Mouse (Mus musculus): ENCODE measurements around the gene Cd180. TPM values are rescaled to one million over a fixed set of nuclear protein-coding genes. Genes with fewer than 3 reads are reported as not detected.
A peak's percentile ranks its signal among the peaks of the same experiment; 100 is the strongest.
"Not testable (repeated sequence)": the region's sequence is repeated elsewhere in the genome, so short reads cannot be mapped to it uniquely, and the experiment has no call there.

The Cd180 gene
- total RNA-seq, 2 experiments from 2014 or later: 1.8 to 1.9 TPM

GRCm38 (mm10) chr13:102674083-102674482 lies 19.3 kb upstream of the Cd180 start:
- DNase-seq (ENCODE audit: low spot score in 2 of 2): no peak

GRCm38 (mm10) chr13:102677602-102678001 lies 15.8 kb upstream of the Cd180 start:
- not testable (repeated sequence) for DNase-seq (ENCODE audit: low spot score in 2 of 2)

- peak; percentile 25 to 45 for DNase-seq (ENCODE audit: low spot score in 2 of 2)
These were observed 14.9 kb upstream of the Cd180 start for GRCm38 (mm10) chr13:102678482-102678881.

- no peak for DNase-seq (ENCODE audit: low spot score in 2 of 2)
These were observed 8.5 kb upstream of the Cd180 start for GRCm38 (mm10) chr13:102684890-102685289.

- DNase-seq (ENCODE audit: low spot score in 2 of 2): no peak
These were observed 5.2 kb upstream of the Cd180 start for GRCm38 (mm10) chr13:102688121-102688520.

- no peak for DNase-seq (ENCODE audit: low spot score in 2 of 2)
These were observed 3.9 kb upstream of the Cd180 start for GRCm38 (mm10) chr13:102689201-102690090.

- DNase-seq (ENCODE audit: low spot score in 2 of 2): no peak
These were observed 3.2 kb upstream of the Cd180 start for GRCm38 (mm10) chr13:102690184-102690583.

- DNase-seq (ENCODE audit: low spot score in 2 of 2): no peak
These were observed 1.8 kb upstream of the Cd180 start for GRCm38 (mm10) chr13:102691408-102692150.

- no peak for DNase-seq (ENCODE audit: low spot score in 2 of 2)
These were observed 796 bp downstream of the Cd180 start for GRCm38 (mm10) chr13:102694154-102694553.

- no peak for DNase-seq (ENCODE audit: low spot score in 2 of 2)
These were observed 2.0 kb downstream of the Cd180 start for GRCm38 (mm10) chr13:102695121-102695905.

- DNase-seq (ENCODE audit: low spot score in 2 of 2): no peak
These were observed 5.0 kb downstream of the Cd180 start for GRCm38 (mm10) chr13:102698335-102698734.

GRCm38 (mm10) chr13:102698751-102699323 lies 5.5 kb downstream of the Cd180 start:
- DNase-seq (ENCODE audit: low spot score in 2 of 2): peak; percentile 7 to 33

- no peak for DNase-seq (ENCODE audit: low spot score in 2 of 2)
These were observed 6.8 kb downstream of the Cd180 start for GRCm38 (mm10) chr13:102700176-102700575.

GRCm38 (mm10) chr13:102700744-102701143 lies 7.4 kb downstream of the Cd180 start:
- DNase-seq (ENCODE audit: low spot score in 2 of 2): no peak

GRCm38 (mm10) chr13:102716973-102717372 lies 23.6 kb downstream of the Cd180 start:
- no peak for DNase-seq (ENCODE audit: low spot score in 2 of 2)

- DNase-seq (ENCODE audit: low spot score in 2 of 2): no peak
These were observed 32.1 kb downstream of the Cd180 start for GRCm38 (mm10) chr13:102725416-102725815.

- DNase-seq (ENCODE audit: low spot score in 2 of 2): no peak
These were observed 32.5 kb downstream of the Cd180 start for GRCm38 (mm10) chr13:102725906-102726305.

- no peak for DNase-seq (ENCODE audit: low spot score in 2 of 2)
These were observed 33.5 kb downstream of the Cd180 start for GRCm38 (mm10) chr13:102726876-102727275.

GRCm38 (mm10) chr13:102728035-102728434 lies 34.7 kb downstream of the Cd180 start:
- DNase-seq (ENCODE audit: low spot score in 2 of 2): no peak

- DNase-seq (ENCODE audit: low spot score in 2 of 2): not testable (repeated sequence)
These were observed 35.6 kb downstream of the Cd180 start for GRCm38 (mm10) chr13:102728951-102729350.

- DNase-seq (ENCODE audit: low spot score in 2 of 2): no peak
These were observed 39.7 kb downstream of the Cd180 start for GRCm38 (mm10) chr13:102733063-102733462.

Measured in adrenal gland, postnatal 4 days (tissue).